Mouse (Mus musculus) cerebellum, postnatal 25 days (tissue): Measurements from ENCODE around the gene Eif5b.

ENCODE experiments used
- DNase-seq, 2 experiments: peaks; one replicate each; pipeline ENCODE4 v3.0.0; 2021; ENCODE audit warnings: mixed read lengths in 2 of 2

The Eif5b gene

GRCm38 (mm10) chr1:38006741-38007140, 8.9 kb downstream of the Eif5b start:
- no peak for DNase-seq

DNA sequence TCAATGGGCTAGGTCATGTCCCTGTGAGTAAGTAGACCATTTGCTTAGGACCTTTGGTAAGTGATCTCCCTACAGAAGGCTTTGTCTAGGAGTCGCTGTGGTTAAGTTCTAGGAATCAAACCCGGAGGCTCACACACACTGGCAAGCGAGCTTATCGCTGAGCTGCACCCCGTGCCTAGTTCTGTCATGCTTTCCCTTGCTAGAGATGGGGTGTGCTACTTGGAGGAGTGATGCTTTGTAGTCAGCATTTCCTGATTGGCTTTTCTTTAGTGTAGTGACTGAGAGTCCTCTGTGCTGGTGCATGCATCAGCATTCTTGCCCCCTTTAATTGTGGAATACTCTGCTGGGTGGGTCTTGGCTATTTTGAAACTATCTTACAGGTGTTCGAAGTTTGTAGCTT, 13.8 kb downstream of the Eif5b start:
- DNase-seq, result no peak

- no peak for DNase-seq
These were observed 14.3 kb downstream of the Eif5b start for GRCm38 (mm10) chr1:38012104-38012503.

GRCm38 (mm10) chr1:38012509-38012908, 14.7 kb downstream of the Eif5b start:
- DNase-seq, result no peak

DNA sequence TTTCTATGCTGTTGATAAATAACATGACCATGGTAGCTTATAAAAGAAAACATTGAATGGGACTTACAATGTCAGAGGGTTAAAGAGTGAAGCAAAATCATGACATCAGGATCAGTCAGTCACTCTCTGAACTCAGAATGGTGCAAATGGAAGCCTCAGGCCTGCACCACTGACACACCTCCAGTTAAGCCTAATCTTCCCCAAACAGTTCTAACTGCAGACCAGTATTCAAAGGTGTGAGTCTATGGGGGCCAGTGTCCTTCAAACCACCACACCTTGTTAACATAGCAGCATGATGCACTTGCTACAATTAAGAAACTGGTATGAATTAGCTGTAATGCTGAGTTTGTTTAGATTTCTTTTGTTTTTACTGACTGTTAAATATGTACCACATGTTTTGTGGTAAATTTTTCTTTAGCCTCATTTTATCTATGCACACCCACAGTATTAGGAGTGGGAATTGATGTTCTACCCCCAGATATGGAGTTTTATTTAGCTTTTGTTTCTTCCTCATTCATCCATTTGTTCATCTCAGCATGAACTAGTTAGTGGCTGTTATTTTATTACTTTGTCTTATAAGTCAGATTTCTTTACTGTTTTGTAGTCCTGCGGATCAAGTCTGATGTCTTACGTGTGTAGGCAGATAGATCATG, 16.9 kb downstream of the Eif5b start:
- DNase-seq, result no peak

DNA sequence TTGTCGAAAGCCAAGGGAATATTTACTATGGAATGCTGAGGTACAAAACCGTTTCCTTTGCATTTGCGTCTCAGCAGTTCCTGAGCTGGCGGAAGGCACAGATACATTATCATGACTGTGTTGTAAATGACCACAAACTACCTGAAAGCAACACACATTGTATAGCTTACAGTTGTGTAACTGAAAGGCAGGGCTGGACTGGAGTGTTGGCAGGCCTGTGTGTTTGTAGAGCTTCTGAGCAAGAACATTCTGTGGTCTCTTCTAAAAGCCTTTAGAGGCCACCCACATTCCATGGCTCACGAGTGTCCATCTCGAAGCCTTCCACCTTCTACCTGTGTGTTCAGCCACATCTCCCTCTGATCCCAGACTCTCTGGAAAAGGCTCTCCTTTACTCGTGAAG, 29.5 kb downstream of the Eif5b start:
- DNase-seq, result no peak

DNA sequence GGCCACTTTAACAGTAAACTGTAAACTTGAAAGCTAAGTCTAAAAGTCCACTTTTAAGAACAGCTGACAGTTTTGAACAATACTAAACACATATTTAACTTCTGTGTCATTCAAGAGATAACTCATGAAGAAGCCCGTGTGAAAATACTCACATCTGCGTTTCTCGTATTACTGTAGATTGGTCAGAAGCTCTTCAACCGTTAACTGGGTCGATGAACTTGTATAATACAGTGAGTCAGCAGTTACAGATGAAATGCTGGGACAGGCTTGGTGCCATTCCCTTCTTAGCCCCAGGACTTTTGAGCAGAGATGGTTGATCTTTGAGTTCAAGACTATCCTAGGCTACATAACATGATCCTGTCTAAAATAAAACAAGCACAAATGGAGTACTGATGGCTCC, 33.6 kb downstream of the Eif5b start:
- DNase-seq, result no peak

DNA sequence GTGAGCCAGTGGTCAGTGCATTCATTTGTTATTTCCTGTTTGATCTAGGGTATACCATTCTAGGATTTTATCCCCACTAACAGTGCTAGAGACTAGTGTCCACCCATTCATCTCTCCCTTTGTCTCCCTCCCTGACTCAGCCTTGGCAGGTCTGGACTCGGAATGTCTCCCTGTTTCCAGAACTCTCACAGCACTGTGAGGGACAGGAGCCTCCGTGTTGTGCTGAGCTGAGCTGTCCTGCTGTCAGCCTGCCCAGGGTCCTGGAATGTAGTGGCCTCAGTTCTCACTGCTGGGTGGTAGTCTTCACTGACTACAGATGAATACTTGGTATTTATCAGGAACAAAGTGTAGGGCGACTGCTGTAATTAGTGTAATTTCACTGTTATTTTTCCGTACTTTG, 37.7 kb downstream of the Eif5b start:
- no peak for DNase-seq

DNA sequence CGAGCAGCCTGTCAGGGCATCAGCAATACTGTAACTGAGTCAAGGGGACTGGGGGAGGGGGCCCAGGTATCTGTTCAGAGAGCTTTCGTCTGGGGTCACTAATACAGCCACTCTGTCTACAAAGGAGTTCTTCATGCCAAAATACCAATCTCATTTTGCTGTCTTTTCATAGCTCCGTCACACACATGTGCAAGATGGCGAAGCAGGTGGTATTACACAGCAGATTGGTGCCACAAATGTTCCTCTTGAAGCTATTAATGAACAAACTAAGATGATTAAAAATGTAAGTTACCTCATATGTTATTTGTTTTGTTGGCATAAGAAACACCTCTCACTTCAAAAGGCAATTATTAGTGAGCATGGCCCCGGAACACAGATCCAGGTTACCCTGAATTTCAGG, 39.6 kb downstream of the Eif5b start:
- DNase-seq, result no peak

DNA sequence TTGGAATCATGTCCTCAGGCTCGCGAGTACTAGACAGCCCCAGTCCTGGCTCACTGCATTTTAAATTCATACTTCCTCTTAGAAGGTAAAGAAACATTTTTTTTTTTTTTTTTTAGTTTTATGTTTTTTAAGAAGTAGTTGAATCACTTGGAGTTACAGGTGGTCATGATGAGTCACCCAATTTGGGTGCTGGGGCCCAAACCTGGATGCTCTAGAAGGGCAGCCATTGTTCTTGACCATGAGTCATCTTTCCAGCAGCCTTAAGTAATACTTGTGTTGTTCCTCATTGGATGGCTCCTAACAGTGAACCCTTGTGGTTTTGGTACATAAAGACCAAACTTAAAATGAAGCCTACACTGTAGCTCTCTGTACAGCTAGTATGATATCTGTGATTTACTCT, 41.1 kb downstream of the Eif5b start:
- no peak for DNase-seq

GRCm38 (mm10) chr1:38048121-38048520, 50.3 kb downstream of the Eif5b start:
- no peak for DNase-seq

- no peak for DNase-seq
These were observed 51.8 kb downstream of the Eif5b start for GRCm38 (mm10) chr1:38049562-38049961.

GRCm38 (mm10) chr1:38055176-38055575, 57.4 kb downstream of the Eif5b start:
- no peak for DNase-seq

DNA sequence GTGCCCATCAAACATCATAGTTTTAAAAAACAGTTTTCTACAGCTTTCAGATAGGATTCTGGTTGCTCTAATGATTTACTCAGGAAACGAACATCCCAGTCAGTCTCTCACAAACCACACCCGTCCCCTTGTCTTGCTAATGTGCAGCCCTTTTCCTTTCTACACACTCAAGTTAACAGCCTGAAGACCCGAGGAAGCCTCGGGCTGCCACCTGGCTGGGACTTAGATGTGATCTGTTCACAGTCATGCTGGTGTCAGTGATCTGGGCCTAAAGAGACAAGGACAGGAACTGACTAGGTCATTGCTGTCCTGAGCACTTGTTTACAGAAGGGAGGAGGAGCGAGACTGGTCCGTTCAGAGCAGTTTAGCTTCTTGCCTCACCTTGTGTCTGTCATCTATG, 60.6 kb downstream of the Eif5b start:
- DNase-seq, result no peak

- peak; percentile 39 to 44 for DNase-seq
These were observed 64.3 kb downstream of the Eif5b start for GRCm38 (mm10) chr1:38062156-38062555.

DNA sequence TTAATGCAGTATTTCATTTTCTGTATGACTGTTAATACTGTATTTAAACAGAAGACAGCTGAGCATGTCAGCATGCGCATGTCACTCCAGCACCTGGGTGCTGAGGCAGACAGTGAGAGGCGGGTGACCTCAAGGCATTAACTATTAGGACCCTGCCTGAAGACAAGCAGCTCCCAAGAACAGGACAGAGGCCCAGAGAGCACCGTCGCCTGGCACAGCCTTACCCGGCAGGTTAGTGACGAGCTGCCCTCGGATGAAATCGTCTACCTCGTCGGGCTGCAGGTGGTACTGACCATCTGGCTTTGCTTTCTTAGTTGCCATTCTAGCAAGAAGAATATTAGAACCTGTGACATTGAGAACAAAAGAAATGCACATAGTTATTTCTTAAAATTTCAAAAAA, 69.5 kb downstream of the Eif5b start:
- peak; percentile 55 to 70 for DNase-seq

GRCm38 (mm10) chr1:38071326-38071725, 73.5 kb downstream of the Eif5b start:
- no peak for DNase-seq

- DNase-seq, result no peak
These were observed 83.5 kb downstream of the Eif5b start for GRCm38 (mm10) chr1:38081316-38081715.

GRCm38 (mm10) chr1:38103214-38103613, 105.4 kb downstream of the Eif5b start:
- no peak for DNase-seq

DNA sequence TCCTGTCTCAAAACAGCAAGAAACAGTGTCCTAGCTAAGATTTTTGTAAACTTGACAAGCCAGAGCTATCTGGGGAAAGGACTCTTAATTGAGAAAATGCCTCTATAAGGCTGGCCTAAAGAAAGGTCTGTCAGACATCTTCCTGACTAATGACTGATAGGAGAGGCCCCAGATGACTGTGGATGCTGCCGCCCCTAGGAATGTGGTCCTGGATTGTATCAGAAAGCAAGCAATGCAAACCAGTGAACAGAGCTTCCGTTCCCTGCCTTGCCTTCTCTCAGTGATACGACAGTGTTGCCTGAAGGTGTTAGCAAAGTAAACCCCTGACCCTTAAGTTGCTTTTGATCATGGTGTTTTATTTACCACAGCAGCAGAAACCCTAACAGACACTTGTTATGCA, 106.0 kb downstream of the Eif5b start:
- no peak for DNase-seq
